Mouse (Mus musculus): ENCODE data around the gene Dnm2. TPM values are rescaled to one million over a fixed set of nuclear protein-coding genes. Genes with fewer than 3 reads are reported as not detected.
"Not testable (repeated sequence)": the region's sequence is repeated elsewhere in the genome, so short reads cannot be mapped to it uniquely, and the experiment has no call there.

Gene Dnm2
- polyA plus RNA-seq, 1 experiment, result 129 TPM

DNA sequence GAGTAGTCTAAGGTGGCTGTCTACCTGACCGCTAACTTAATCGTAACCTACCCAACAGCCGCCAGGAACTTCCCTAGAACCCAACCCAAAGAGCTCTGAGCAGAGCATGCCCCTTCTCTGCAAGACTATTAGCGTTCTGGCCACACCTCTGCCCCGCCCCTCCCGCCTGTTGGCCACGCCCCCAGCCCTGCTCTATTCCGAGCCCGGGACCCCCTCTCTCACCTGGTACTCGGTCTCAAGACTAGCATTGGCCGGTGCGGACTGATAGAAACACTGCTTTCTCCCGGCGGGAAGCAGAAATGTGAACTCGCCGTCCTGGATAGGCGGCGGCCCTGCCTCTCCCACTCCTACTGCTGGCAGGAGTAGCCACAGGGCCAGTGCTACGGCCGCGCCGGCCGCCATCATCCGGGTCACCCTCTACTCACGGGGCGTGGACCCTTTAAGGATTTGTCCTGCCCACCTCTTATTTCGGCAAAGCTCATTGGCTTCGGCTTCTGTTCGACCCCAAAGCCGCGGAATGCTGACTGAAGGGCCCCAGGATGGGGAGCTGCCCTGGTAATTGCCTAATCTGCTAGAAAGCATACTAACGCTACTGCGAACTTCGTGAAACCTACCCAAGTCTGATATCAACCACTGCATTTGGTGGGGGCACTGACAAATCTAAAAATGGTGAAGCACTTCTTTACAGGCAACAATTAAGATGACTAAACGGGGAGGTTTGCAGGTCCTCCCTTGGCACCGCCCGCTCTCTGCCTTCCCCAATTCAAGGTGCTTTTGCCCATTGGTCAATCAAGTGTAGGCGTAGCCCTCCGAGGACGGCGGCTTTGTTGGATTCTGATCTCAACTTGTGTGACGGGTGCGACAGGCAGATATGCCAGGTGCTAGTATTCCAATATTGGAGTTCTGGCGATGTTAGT lies 85.3 kb downstream of the Dnm2 start, which contains the start of gene Tmed1:
Gene Tmed1, minus strand, starts transcription at position 481 of the 917 bp plus-strand sequence.
- Histone ChIP-seq H3K4me3 (ENCODE audit: insufficient read depth, low read length) (peak within 1 kb of the TSS; percentile 86), H3K4me1 (ENCODE audit: control insufficient read depth, insufficient read depth, low read length) (peaks cover 12% of the 10 kb centered on the region), H3K27ac (ENCODE audit: insufficient read depth, low read depth, low read length) (peak within 1 kb of the TSS; percentile 92)
- TF ChIP-seq CTCF (IDR thresholded peaks at IDR 0.05; ENCODE audit: low read depth, low read length), result no peak
- TF ChIP-seq POLR2A (IDR thresholded peaks at IDR 0.05; ENCODE audit: borderline replicate concordance, low read depth, low read length), result no peak

DNA sequence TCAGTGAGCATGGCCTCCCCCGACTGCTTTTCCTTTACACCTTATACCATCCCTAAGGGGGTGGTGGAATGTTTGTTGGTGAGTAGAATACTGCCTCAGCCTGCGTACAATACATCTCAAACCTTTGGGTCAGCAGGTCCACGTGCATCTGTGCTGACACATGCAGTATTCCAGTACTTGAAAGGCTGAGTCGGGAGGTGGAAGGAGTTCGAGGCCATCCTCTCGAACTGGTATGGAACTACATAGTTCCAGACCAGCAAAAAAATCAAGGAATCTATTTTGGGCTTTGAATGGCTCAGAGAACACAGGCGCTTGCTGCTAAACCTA lies 85.9 kb downstream of the Dnm2 start:
- Histone ChIP-seq H3K4me1 (ENCODE audit: control insufficient read depth, insufficient read depth, low read length) (peaks cover 18% of the 10 kb centered on the region), H3K4me3 (ENCODE audit: insufficient read depth, low read length) (peak overlapping the region; percentile 86), H3K27ac (ENCODE audit: insufficient read depth, low read depth, low read length) (peak overlapping the region; percentile 50)
- TF ChIP-seq POLR2A (IDR thresholded peaks at IDR 0.05; ENCODE audit: borderline replicate concordance, low read depth, low read length) (no peak), CTCF (IDR thresholded peaks at IDR 0.05; ENCODE audit: low read depth, low read length) (no peak)

DNA sequence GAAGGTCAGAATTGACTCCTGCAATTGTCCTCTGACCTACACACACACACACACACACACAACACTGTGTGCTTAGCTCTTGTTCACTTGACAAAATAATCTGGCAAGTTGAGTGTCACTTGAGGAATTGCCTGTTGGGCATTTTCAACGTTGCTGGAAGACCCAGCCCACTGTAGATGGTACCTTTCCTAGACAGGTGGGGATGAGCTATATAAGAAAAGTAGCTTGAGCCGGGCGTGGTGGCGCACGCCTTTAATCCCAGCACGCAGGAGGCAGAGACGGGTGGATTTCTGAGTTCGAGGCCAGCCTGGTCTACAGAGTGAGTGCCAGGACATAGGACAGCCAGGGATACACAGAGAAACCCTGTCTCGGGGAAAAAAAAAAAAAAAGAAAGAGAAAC lies 86.3 kb downstream of the Dnm2 start:
- Histone ChIP-seq H3K4me3 (ENCODE audit: insufficient read depth, low read length) (peak overlapping the region; percentile 86), H3K4me1 (ENCODE audit: control insufficient read depth, insufficient read depth, low read length) (peaks cover 20% of the 10 kb centered on the region), H3K27ac (ENCODE audit: insufficient read depth, low read depth, low read length) (peak overlapping the region; percentile 50)
- TF ChIP-seq POLR2A (IDR thresholded peaks at IDR 0.05; ENCODE audit: borderline replicate concordance, low read depth, low read length) (no peak), CTCF (IDR thresholded peaks at IDR 0.05; ENCODE audit: low read depth, low read length) (no peak)

- Histone ChIP-seq H3K4me1 (ENCODE audit: control insufficient read depth, insufficient read depth, low read length) (peaks cover 20% of the 10 kb centered on the region), H3K4me3 (ENCODE audit: insufficient read depth, low read length) (no peak overlapping the region), H3K27ac (ENCODE audit: insufficient read depth, low read depth, low read length) (no peak overlapping the region)
- TF ChIP-seq CTCF (IDR thresholded peaks at IDR 0.05; ENCODE audit: low read depth, low read length), result no peak
- TF ChIP-seq POLR2A (IDR thresholded peaks at IDR 0.05; ENCODE audit: borderline replicate concordance, low read depth, low read length), result no peak
Measured at GRCm38 (mm10) chr9:21513466-21513865, 88.8 kb downstream of the Dnm2 start.

- Histone ChIP-seq H3K4me3 (ENCODE audit: insufficient read depth, low read length) (no peak overlapping the region), H3K27ac (ENCODE audit: insufficient read depth, low read depth, low read length) (no peak overlapping the region), H3K4me1 (ENCODE audit: control insufficient read depth, insufficient read depth, low read length) (peaks cover 10% of the 10 kb centered on the region)
- TF ChIP-seq CTCF (IDR thresholded peaks at IDR 0.05; ENCODE audit: low read depth, low read length), result no peak
- TF ChIP-seq POLR2A (IDR thresholded peaks at IDR 0.05; ENCODE audit: borderline replicate concordance, low read depth, low read length), result no peak
Measured at GRCm38 (mm10) chr9:21517947-21518495, 93.3 kb downstream of the Dnm2 start.

DNA sequence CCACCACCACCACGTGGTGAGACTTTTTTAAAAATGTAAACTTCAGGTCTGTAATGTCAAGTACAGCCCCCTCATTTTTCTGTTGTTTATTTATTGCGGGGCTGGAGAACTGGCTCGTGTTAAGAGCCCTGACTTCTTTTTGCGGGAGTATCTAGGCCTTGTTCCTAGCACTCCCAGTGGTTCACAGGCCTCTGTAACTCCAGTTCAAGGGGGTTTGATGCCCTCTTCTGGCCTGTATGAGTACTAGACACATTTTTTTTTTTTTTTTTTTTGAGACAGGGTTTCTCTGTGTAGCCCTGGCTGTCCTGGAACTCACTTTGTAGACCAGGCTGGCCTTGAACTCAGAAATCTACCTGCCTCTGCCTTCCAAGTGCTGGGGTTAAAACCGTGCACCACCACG lies 94.0 kb downstream of the Dnm2 start:
- not testable (repeated sequence) for H3K4me3 ChIP-seq (ENCODE audit: insufficient read depth, low read length); H3K27ac ChIP-seq (ENCODE audit: insufficient read depth, low read depth, low read length)
- H3K4me1 ChIP-seq (ENCODE audit: control insufficient read depth, insufficient read depth, low read length), result peaks cover 10% of the 10 kb centered on the region

GRCm38 (mm10) chr9:21525142-21525936 lies 100.6 kb downstream of the Dnm2 start:
- peak overlapping the region; percentile 46 for H3K4me3 ChIP-seq (ENCODE audit: insufficient read depth, low read length)
- peak overlapping the region; percentile 99 for H3K27ac ChIP-seq (ENCODE audit: insufficient read depth, low read depth, low read length)
- peaks cover 28% of the 10 kb centered on the region for H3K4me1 ChIP-seq (ENCODE audit: control insufficient read depth, insufficient read depth, low read length)
- TF ChIP-seq POLR2A (IDR thresholded peaks at IDR 0.05; ENCODE audit: borderline replicate concordance, low read depth, low read length) (no peak), CTCF (IDR thresholded peaks at IDR 0.05; ENCODE audit: low read depth, low read length) (no peak)

DNA sequence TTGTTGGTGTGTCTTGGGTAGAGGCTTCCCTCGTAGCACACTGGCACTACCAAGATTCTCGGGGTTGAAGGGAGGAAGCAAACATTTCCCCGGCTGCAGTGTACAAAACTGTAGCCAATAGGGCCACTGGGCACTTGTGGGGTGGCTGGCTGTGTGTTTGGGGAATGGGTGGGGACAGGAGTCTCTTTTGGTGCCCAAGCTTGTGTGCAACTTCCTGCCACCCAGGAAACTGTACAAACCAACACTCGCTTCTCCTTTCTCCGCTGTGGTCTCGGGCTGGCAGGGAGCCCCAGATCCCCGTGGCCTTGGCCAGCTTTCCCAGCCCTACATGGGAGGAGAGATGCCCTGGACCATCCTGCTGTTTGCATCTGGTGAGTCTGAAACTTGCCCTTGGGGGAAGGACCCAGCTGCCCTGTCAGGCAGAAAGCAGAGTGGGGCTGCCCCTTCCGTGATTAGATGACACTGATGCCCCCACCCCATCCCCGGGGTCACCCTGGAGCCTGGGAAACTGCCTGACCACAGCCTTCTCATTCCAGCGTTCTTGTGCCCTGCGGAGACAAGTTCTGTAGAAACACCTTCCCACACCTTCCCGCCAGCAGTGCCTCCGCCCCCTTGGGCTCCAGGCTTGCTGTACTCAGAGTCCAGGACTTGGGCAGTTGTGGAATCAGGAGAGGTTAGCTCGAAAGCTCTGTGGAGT lies 101.4 kb downstream of the Dnm2 start, which contains the start of gene AB124611:
Gene AB124611, plus strand, starts transcription at position 240 of the 697 bp plus-strand sequence.
- TF ChIP-seq POLR2A (IDR thresholded peaks at IDR 0.05; ENCODE audit: borderline replicate concordance, low read depth, low read length), result no peak
- TF ChIP-seq CTCF (IDR thresholded peaks at IDR 0.05; ENCODE audit: low read depth, low read length), result no peak
- peak within 1 kb of the TSS; percentile 65 for H3K4me3 ChIP-seq (ENCODE audit: insufficient read depth, low read length)
- H3K4me1 ChIP-seq (ENCODE audit: control insufficient read depth, insufficient read depth, low read length), result peaks cover 28% of the 10 kb centered on the region
- peak within 1 kb of the TSS; percentile 99 for H3K27ac ChIP-seq (ENCODE audit: insufficient read depth, low read depth, low read length)

GRCm38 (mm10) chr9:21526634-21526944 lies 101.9 kb downstream of the Dnm2 start:
- TF ChIP-seq POLR2A (IDR thresholded peaks at IDR 0.05; ENCODE audit: borderline replicate concordance, low read depth, low read length), result no peak
- TF ChIP-seq CTCF (IDR thresholded peaks at IDR 0.05; ENCODE audit: low read depth, low read length), result no peak
- H3K4me1 ChIP-seq (ENCODE audit: control insufficient read depth, insufficient read depth, low read length), result peaks cover 28% of the 10 kb centered on the region
- H3K27ac ChIP-seq (ENCODE audit: insufficient read depth, low read depth, low read length), result peak overlapping the region; percentile 99
- peak overlapping the region; percentile 65 for H3K4me3 ChIP-seq (ENCODE audit: insufficient read depth, low read length)
